Comparison of ENCODE assay signal across 32 mouse cellular contexts in genomic region chr11:105323530-105323929, GRCm38 (mm10). TPM values are rescaled to one million over a fixed set of nuclear protein-coding genes. Genes with fewer than 3 reads are reported as not detected.
DNase-seq lines count a peak whose midpoint lies in the region; ATAC-seq lines count a peak whose summit lies in the region.
"Had no signal": no experiment of that assay in that cellular context is flagged by ENCODE, and none has a peak within 500 bp of the region (broad histone marks: within the 10 kb centered on the region; RNA-seq: fewer than 3 reads in every experiment).

No protein-coding gene starts in this region.

- WGBS in lung, embryonic 16.5 days: 46% methylated on average over 5 of the region's 5 CpGs

- no peaks in the 10 kb centered on the region for H3K9me3 ChIP-seq in lung, embryonic 16.5 days (ENCODE audit: control insufficient read depth, low read length)
- H3K9me3 ChIP-seq: embryonic facial prominence, embryonic 15.5 days; forebrain, embryonic 12.5 days; forebrain, embryonic 15.5 days; G1E; heart, embryonic 10.5 days; heart, embryonic 13.5 days had no signal

- peaks cover 13% of the 10 kb centered on the region for H3K36me3 ChIP-seq in lung, embryonic 16.5 days (ENCODE audit: control insufficient read depth, insufficient read depth, low read length)
- H3K36me3 ChIP-seq: forebrain, embryonic 15.5 days; G1E had no signal

- H3K4me3 ChIP-seq in lung, embryonic 16.5 days (ENCODE audit: low read length): no peak overlapping the region
- H3K4me3 ChIP-seq: embryonic facial prominence, embryonic 15.5 days; forebrain, embryonic 12.5 days; forebrain, embryonic 15.5 days; heart, adult 2 months; heart, embryonic 10.5 days; heart, embryonic 13.5 days had no signal

- H3K27me3 ChIP-seq in lung, embryonic 16.5 days (ENCODE audit: control insufficient read depth, insufficient read depth, low read depth, low read length): no peaks in the 10 kb centered on the region
- H3K27me3 ChIP-seq: CH12.LX; embryonic facial prominence, embryonic 15.5 days; forebrain, embryonic 12.5 days; forebrain, embryonic 15.5 days; heart, embryonic 13.5 days; Patski had no signal

- H3K27ac ChIP-seq in lung, embryonic 16.5 days (ENCODE audit: low read length): peak overlapping the region; percentile 45
- H3K27ac ChIP-seq: embryonic facial prominence, embryonic 15.5 days; forebrain, embryonic 12.5 days; forebrain, embryonic 15.5 days; heart, adult 2 months; heart, embryonic 10.5 days; heart, embryonic 13.5 days; hindbrain, embryonic 14.5 days; hindbrain, postnatal 0 days had no signal

- ATAC-seq in lung, embryonic 16.5 days (ENCODE audit: low read depth): peak; percentile 60
- ATAC-seq: forebrain, embryonic 15.5 days; hindbrain, postnatal 0 days; Patski had no signal

- no peak overlapping the region for H3K9ac ChIP-seq in lung, embryonic 16.5 days (ENCODE audit: low read length)
- H3K9ac ChIP-seq: embryonic facial prominence, embryonic 15.5 days; forebrain, embryonic 12.5 days; forebrain, embryonic 15.5 days; heart, embryonic 13.5 days; hindbrain, embryonic 14.5 days had no signal

- H3K4me1 ChIP-seq in lung, embryonic 16.5 days (replicated peaks; ENCODE audit: control insufficient read depth, insufficient read depth, low read length): peaks cover 6% of the 10 kb centered on the region; the same call in 1 of the 2 replicates
- H3K4me1 ChIP-seq: forebrain, embryonic 12.5 days; forebrain, embryonic 15.5 days had no signal

- peak; percentile 49 to 57 for DNase-seq in lung, adult 18-20 months
- no peak for DNase-seq in lung, postnatal 10 days
- peak; percentile 34 for DNase-seq in lung, postnatal 25 days (ENCODE audit: low spot score)
- DNase-seq in spleen, adult 18-20 months: no peak
- DNase-seq in layer of hippocampus, postnatal 10 days (ENCODE audit: low spot score in 2 of 2): no peak
- DNase-seq in adrenal gland, adult 18-20 months (ENCODE audit: low spot score in 2 of 2): no peak
- DNase-seq: adrenal gland, adult 2 months; adrenal gland, postnatal 14 days; B cell, adult 2 months; cerebellum, adult 11 months; cerebellum, adult 2 months; cerebellum, adult 9-11 months; cerebellum, postnatal 25 days; embryo, embryonic 11 days; gastrocnemius, postnatal 10 days; gastrocnemius, postnatal 36 days; heart, adult 2 months; heart, postnatal 14 days; heart, postnatal 4 days had no signal

- H3K4me2 ChIP-seq in lung, embryonic 16.5 days (ENCODE audit: low read depth, low read length): no peak overlapping the region
- H3K4me2 ChIP-seq: embryonic facial prominence, embryonic 15.5 days; forebrain, embryonic 12.5 days; forebrain, embryonic 15.5 days; heart, embryonic 13.5 days; hindbrain, embryonic 14.5 days had no signal

RNA-seq across cellular contexts. Expression of gene Mrc2, which starts 31.1 kb away (rescaled TPM):
- 31.0 and 31.9 TPM in 2 replicates for polyA plus RNA-seq in lung, embryonic 16.5 days (2015; fragmentation: Nextera tagmentation; extraction: Ambion mirVana)
- total RNA-seq in layer of hippocampus, postnatal 10 days (2021): 1 to 10 TPM; 8.9 to 9.3 TPM
- 10 to 100 TPM; 15.2 to 18.3 TPM for total RNA-seq in adrenal gland, adult 18-20 months (2021)
- total RNA-seq: common myeloid progenitor, adult 5-6 weeks; granulocyte monocyte progenitor cell, adult 5-6 weeks had no signal
- polyA plus RNA-seq: G1E had no signal

Comparison
In these comparisons a context has a peak if more than half of its experiments do, and no peak if none do; other contexts are left out.
1. DNase-seq: peak in lung, adult 18-20 months (2 of 2) and lung, postnatal 25 days (single experiment); none in lung, postnatal 10 days (single experiment), spleen, adult 18-20 months (0 of 2), layer of hippocampus, postnatal 10 days (0 of 2) and adrenal gland, adult 18-20 months (0 of 2).